Mouse (Mus musculus): ENCODE data around the gene Rnasel. TPM values are rescaled to one million over a fixed set of nuclear protein-coding genes. Genes with fewer than 3 reads are reported as not detected.
A peak's percentile ranks its signal among the peaks of the same experiment; 100 is the strongest.
"Not testable (repeated sequence)": the region's sequence is repeated elsewhere in the genome, so short reads cannot be mapped to it uniquely, and the experiment has no call there.

The Rnasel gene
- polyA plus RNA-seq, 1 experiment: 15.7 TPM

DNA sequence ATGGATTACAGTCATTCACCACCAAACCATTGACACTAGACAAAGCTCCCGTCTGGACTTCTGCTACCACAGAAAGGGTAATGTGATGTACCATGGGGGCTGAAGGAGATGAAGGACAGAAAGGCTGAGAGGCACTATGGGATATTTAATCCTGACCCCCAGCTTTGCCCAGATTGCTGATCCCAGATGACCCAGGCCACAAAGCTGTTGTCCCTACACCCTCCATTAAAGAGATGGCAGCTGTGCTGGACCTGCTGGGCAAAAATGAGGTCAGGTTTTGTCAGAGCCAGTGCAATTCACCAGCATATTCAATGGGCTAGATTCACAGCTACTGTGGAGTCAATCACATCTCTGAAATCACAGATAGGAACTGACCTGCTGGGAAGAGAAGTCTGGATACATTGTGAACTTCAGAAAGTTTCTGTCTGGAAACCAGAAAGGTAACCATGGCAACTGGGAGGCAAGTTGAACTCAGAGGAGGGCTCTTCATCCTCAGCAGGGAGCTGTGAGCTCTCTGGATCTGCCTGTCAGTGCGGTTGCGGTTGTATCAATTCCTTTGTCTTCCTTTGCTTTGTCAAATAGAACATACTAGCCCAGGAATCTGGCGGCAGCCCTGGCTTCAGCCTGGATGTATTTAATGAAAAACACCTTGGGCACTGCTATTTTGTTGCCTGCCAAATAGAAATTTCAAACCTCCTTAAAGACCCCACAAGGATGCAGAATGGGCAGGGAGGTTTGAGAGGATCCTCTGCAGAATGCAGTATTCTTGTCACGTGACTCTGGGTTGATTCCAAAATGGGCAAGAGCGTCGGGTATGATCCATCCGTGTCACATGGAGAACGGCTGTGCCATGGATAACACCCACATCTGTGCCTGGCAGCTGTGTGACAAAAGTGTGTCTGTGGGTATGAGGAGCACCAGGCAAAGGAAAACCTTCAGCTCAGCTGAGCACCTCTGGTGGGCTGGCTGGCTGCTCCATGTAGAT, 11.8 kb upstream of the Rnasel start:
- no peak for DNase-seq (ENCODE audit: low spot score)

DNA sequence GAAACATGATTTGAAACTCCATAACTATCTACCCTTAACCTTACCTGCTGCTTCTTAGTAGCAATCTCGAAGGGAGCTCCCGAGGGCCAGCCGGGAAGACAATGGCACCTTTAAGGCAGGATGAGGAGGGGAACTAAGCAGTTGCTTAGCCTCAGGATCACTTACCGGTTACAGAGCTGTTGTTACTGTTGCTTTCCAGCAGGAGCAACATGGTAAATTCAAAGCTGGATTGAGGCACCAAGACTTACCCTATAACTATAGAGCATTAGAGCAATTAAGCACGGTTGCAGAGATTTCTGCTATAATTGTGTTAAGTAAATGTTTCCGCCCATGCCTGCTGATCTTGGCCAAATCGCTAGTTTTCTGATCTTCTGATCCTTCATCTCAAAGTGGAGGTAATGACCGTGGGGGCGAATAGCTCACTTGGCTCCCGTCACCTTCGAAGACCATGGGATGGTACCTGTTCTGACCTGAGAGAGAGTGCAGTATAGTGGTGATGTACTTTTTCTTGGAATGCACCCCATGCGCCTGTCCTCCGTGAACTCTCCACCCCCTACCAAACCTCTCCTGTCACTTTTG, 9.7 kb upstream of the Rnasel start:
- no peak for DNase-seq (ENCODE audit: low spot score)

DNA sequence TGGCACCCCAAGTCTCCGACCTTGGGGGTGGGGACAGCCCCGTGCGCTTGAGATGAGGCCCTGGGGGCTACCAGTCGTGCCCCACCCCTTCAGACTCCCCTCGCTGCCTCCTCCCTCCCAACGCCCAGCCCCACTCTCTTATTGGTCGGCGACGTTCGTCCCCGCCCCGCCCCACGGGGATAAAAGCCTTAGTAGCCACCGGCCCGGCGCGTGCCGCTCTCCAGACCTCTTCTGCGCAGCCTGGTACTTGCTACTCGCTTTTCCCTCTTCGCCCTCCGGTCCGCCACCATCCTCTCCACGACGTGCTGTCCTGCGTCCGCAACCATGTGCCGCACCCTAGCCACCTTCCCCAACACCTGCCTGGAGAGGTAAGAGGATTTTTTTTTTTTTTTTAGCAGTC, 9.1 kb upstream of the Rnasel start, which contains the start of gene Rgs16:
Rgs16 (plus strand) TSS at position 205 of the 400 bp plus-strand sequence.
- DNase-seq (ENCODE audit: low spot score): peak; percentile 61

DNA sequence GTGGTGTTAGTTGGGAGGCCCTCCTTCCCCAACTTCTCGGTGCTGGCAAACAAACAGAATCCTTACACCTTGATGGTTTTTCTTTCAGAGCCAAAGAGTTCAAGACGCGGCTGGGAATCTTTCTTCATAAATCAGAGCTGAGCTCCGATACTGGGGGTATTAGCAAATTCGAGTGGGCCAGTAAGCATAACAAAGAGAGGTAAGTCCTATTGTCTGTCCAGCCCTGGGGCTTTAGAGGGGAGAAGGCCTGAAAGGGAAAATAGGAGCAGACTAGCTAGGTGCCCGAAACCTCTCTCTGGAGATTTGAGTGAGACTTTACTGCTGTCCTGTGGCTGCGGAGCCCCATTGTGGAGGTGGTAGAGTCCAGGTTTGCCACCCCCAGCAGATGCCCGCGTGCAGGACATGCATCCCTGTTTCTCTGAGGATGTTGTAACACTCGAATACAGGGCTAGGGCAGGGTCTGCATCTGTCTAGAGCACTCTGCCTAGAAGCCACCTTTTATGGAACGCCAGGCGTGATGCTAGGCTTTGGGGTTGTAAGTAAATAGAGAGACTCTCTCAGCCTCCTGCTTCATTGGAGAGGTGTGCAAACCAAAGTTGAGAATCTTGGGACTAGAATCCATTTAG, 8.3 kb upstream of the Rnasel start:
- DNase-seq (ENCODE audit: low spot score): no peak

DNA sequence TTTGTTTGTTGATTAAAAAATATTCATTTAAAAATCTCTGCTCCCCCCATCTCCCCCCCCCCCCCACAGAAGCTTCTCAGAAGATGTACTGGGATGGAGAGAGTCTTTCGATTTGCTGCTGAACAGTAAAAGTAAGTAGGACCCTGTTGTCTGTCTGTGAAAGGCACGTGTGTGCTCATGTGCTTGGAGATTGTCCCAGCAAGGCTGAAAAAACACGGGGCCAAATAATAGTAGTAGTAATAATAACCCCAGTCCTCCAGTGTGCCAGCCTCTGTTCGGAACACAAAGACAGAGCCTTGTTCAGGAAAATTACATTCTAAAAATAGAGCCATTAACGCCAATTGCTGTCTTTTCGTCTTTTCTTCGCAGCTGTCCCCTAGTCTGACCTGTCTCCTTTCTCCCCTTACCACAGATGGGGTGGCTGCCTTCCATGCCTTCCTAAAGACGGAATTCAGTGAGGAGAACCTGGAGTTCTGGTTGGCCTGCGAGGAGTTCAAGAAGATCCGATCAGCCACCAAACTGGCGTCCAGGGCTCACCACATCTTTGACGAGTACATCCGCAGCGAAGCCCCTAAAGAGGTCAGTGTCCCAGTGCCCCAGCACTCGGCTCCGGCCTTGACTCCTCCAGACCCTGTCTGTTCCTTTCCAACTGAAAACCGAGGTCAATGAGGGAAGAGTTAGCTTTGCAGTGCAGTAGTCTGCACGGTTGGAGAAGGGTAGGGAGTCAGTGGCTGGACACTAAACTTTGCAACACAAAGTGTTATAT, 7.5 kb upstream of the Rnasel start:
- no peak for DNase-seq (ENCODE audit: low spot score)

DNA sequence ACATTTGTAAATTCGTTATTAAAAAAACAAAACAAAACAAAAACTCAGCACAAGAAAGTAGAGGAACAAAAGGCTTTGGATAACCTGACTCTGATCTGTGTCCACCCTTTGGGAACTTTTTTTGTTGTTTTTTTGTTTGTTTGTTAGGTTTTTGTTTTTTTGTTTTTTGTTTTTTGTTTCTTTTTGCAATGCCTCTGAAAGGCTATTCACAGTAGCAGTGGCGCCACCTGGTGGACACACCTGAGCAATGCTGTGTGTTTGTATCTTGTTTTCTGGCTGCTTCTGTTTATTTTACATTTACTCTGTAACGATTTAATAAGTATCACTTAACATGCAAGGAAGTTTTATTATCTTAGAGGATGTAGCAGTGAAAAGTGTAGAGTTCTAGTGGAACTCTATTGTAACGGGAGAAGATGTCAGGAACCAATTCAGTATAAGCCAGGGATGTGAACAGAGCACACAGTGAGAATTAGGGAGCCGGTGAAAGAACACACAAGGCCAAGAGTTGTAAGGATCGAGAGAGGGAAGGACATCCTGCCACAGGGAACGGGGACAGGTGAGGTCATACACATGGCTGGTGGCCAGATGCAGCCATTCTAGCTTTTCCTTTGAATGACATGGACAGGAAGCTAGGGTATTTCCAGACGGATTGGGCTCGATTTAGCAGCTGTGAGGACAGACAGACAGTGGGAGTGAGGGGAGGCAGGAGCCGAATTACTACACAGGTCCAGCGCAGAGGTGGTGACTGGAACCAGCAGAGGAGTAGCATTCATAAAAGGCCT, 6.7 kb upstream of the Rnasel start:
- DNase-seq (ENCODE audit: low spot score): peak; percentile 59

DNA sequence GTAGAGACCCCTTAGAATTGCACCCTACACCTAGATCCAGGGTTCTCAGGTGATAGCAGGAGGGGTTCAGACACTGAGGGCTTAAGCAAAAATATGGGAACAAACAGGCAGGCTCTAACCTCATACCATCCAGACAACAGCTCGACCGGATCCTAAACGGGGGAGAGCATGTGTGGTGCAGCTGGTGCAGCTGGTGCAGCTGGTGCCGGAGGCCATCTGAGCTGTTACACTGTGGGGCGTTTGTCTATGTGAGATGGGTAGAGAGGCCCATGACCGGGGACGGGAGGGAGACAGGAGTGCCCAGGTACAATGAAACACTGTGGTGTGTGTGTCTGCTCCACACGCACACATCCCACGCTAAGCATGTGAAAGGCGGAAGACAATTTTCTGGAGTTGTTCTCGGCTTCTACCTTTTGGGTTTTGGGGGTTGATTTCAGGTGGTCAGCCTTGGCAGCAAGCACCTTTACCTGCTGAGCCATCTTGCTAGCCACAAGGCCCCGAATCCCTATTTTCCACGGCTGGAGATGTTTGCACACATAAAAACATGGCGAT, 3.0 kb upstream of the Rnasel start:
- DNase-seq (ENCODE audit: low spot score): no peak

DNA sequence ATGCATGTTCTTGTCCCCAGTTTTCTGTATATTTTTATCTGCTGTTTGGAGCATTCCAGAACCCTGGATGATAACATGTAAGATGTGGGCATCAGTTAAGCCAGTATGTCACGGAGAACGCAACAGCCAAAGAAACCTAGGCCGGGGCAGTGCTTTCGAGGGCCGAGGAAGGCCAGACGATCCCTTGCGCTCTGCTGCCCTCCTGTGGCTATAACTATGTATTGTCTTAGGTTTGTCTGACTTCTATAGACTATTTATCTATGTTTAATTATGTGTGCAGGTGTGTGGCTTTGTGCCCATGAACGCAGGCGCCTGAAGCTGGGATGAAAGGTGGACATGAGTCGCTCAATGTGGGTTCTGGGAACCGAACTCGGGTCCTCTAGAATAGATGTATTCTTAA, 2.5 kb upstream of the Rnasel start:
- DNase-seq (ENCODE audit: low spot score): no peak

DNA sequence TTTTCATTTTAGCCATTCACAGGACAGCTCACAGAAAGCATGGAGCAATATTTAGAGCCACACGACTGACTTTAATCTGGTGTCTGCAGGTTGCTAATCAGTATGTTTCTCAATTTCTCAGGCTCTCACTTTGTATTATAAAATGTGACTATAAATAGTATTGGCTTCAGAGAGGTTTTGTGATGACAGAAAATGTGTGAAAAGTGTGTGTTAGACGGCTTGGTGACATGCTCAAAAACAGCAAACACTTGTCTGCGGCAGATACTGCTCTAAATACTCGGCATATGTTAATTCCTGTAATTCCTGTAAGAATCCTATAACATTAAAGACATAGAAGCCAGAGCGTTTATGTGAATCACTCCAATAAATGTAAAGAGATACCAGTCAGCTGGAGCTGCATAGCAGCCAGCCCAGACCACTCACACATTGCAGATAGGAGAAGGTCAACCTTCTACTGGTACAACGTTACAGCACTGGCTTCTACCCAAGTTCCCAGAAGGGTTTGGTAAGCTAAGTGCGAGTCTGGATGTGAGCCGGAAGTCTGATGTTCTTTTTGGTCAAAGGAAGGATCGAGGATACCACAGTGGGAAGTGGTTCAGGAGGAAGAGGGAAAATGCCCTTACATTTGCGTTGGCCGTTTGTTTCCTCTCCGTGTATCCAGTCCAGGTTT, 1.2 kb upstream of the Rnasel start:
- no peak for DNase-seq (ENCODE audit: low spot score)

DNA sequence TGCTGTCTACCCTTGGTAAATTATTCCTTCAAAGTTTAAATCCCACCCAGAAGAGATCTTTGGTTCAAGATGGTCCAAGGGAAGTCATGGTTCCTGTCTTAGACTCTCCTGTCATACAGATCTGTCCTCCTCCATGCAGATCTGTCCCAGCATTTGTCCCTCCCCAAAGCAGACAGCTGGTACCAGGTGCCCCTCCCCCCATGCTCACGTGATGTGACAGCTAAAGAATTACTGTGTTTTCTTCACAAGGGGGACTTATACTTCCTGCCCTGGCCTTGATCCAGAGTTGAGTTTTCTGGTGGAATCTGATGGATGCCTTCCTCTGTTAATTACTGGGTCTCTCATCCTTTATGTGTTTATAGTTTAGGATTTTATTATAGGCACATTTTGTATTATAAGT, 677 bp upstream of the Rnasel start:
- DNase-seq (ENCODE audit: low spot score): no peak

DNA sequence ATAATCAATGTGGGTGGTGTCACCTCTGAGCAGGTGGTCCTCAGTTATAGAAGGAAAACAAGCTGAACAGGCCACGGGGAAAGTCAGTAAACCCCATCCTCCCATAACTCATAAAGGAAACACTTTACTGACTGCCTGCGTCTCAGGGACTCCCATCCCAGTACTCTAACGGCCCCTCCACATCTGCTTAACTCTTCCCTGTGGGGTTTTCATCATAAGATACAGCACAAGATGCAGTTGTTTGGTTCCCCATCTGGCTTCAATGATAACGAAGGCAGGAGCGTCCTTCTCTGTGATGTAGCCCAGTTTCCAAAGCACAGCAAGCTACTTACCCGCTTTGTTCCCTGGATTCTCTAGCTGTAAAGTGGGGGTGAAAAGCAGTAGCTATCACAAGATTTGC, 828 bp downstream of the Rnasel start:
- no peak for DNase-seq (ENCODE audit: low spot score)

DNA sequence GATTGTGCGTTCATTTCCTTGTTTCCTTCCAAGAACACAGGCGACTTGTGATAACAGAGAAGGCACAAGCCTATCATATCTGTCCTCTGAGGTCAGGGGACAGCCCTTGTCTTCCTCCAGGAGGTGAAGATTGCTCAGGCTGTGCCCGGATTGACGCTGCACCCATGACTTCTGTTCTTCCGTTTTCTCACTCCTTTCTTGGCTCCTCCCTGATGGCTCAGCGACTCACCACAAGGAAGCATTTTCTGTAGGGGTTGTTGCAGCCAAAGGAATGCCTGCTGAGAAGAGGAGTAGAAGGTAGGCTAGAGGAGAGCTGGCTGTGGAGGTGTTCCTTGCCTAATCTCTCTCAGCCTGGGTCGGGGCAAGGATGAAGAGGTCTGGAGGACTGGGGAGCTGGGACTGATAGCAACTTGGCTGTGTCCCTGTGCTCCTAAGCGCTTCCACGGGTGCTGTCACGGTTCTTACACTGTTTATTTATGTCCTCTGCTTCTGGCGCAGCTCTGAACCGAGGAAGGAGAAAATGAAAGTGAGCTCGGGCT, 2.6 kb downstream of the Rnasel start:
- no peak for DNase-seq (ENCODE audit: low spot score)

DNA sequence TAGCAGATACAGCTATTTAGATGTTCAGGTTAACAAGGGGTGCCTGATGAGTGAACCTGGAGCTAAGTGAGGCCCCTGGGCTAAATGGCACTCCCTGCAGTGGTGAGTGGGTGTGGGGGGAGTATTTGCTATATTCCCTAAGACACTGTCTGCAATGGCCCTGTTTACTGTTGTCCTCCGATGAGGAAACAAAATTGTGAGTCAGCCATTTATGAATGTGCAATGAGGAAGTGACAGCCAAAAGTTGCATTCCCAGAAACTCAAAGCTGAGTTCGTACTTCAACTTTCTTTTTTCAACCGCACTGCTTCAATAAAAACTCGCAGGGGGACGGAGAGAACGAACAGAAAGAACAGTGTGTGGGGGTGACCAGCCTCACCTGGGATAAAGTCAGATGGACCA, 3.3 kb downstream of the Rnasel start:
- DNase-seq (ENCODE audit: low spot score): no peak

DNA sequence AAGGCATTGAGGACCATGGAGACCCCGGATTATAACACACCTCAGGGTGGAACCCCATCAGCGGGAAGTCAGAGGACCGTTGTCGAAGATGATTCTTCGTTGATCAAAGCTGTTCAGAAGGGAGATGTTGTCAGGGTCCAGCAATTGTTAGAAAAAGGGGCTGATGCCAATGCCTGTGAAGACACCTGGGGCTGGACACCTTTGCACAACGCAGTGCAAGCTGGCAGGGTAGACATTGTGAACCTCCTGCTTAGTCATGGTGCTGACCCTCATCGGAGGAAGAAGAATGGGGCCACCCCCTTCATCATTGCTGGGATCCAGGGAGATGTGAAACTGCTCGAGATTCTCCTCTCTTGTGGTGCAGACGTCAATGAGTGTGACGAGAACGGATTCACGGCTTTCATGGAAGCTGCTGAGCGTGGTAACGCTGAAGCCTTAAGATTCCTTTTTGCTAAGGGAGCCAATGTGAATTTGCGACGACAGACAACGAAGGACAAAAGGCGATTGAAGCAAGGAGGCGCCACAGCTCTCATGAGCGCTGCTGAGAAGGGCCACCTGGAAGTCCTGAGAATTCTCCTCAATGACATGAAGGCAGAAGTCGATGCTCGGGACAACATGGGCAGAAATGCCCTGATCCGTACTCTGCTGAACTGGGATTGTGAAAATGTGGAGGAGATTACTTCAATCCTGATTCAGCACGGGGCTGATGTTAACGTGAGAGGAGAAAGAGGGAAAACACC, 4.7 kb downstream of the Rnasel start:
- no peak for DNase-seq (ENCODE audit: low spot score)

DNA sequence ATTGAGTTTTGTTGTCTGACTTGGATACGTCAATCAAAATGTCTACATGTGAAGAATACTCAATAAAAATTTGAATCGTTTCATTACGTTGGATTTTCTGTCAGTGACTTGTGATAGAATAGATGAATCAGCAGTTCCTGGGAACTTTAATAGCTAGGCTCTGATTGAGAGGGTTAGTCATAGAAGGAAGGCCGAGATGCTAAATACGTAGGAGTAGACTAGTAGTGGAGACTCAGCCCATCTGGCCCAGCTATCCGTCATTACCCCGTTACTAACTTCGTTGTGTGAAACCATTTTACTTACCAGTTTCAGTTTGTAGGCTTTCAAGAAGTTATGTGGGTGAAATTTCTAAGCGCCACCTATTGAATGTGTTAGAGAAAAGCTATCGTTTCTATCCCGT, 14.9 kb downstream of the Rnasel start:
- no peak for DNase-seq (ENCODE audit: low spot score)

DNA sequence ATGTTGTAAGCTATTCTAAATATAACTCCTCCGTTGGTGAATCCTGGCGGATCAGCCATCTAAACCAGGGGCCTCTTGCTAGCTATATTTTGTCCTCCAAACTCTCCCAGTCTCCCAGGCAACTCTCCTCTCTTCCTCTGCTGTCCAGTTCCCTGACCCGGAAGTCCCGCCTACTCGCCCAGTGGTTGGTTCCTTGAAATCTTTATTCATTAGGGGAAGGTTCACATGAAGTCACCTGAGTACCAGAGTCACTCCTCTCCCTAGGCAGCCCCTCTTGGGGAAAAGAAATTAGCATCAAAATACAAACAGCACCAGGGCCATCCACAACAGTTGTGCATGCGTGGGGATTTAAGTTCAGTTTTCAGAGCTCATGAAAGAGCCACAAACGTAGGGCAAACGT, 17.1 kb downstream of the Rnasel start:
- DNase-seq (ENCODE audit: low spot score): no peak

DNA sequence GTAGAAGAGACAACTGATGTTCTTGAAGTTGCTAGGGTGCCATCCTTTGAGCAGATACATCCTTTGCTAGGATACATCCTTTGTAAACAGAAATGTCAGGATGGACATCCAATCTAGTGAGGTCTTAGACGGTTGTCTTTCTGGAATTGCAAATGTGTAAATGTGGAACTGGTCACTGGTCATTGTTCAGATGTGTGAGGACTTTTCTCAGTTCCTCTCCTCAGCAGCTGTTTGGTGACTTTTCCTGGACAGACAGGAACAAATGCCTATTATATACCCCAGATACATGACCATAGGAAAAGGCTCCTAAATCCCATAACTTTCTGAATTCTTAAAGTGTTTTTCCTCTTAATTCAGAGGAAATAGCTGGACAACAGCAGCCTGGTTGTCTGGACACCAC, 18.1 kb downstream of the Rnasel start:
- DNase-seq (ENCODE audit: low spot score): no peak

DNA sequence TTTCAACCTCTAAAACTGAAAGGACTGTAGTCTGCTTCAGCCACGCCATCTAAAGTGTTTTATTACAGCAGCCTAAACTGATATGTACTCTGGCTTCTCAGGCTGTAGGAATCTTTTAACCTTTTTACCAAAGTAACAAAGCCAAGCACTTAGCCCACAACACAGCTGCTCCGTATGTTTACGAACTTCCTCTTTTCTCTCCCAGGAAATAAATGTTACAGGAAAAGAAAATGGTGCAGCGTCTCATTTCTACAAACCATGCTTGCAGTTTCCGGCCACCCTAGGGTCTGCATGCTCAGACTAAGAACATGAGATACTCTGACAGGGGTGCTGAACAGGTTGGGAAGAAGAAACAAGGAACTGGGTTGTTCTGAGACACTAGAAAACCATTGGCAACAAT, 19.2 kb downstream of the Rnasel start:
- DNase-seq (ENCODE audit: low spot score): no peak

DNA sequence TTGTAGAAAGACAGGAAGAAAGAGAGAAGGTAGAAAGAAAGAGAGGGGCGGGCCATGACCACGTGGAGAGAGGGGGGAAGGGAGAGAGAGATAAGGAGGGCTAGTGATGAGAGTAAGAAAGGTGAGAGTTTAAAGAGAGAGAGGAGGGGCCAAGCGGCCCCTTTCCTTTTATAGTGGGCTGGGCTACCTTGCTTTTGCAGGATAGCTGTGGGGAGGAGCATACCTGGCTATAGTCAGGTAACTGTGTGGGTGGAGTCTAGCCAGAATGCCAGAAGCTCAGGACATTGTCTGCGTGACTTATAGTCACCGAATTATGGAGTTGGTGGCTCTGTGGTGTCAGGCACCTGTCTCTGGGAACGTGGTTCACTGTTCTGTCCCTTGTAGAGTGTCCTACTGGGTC, 20.3 kb downstream of the Rnasel start:
- DNase-seq (ENCODE audit: low spot score): not testable (repeated sequence)

All from urinary bladder, adult 2 months (tissue).